Mouse (Mus musculus) heart, postnatal 0 days (tissue): Measurements from ENCODE around the gene Prkcb.

Experiments
- CTCF ChIP-seq: IDR thresholded peaks from 2 replicates; pipeline ENCODE4 v1.5.1; 2016; ENCODE audit warnings: antibody characterized with exemption, control low read depth, low read depth
- EP300 ChIP-seq: IDR thresholded peaks from 2 replicates; pipeline ENCODE4 v1.6.1; 2016; ENCODE audit warnings: antibody characterized with exemption, low read depth

- TF ChIP-seq CTCF (no peak), EP300 (no peak)
These were observed 308.1 kb downstream of the Prkcb start for GRCm38 (mm10) chr7:122596596-122597170.
